Mouse (Mus musculus): Measurements from ENCODE around the gene Brd3os. TPM values are rescaled to one million over a fixed set of nuclear protein-coding genes. Genes with fewer than 3 reads are reported as not detected.

The Brd3os gene
- polyA plus RNA-seq, 1 experiment from 2014 or later: 3.6 TPM

GRCm38 (mm10) chr2:27406928-27407327 is 35.2 kb upstream of the Brd3os start:
- ATAC-seq (replicated peaks; ENCODE audit: extremely low read depth, insufficient read depth, low FRiP score): no peak
- H3K4me3 ChIP-seq (ENCODE audit: low read length): no peak overlapping the region
- H3K4me2 ChIP-seq (ENCODE audit: low read depth, low read length): no peak overlapping the region
- peaks cover 6% of the 10 kb centered on the region for H3K4me1 ChIP-seq (ENCODE audit: control insufficient read depth, insufficient read depth, low read length)
- H3K36me3 ChIP-seq (ENCODE audit: control insufficient read depth, insufficient read depth): no peaks in the 10 kb centered on the region
- 64% methylated on average over 5 of the region's 5 CpGs for WGBS
- no peaks in the 10 kb centered on the region for H3K27me3 ChIP-seq (ENCODE audit: control insufficient read depth, insufficient read depth, low read length)
- no peak overlapping the region for H3K9ac ChIP-seq (ENCODE audit: low read length)
- no peak overlapping the region for H3K27ac ChIP-seq (ENCODE audit: low read length)
- H3K9me3 ChIP-seq (replicated peaks; ENCODE audit: control insufficient read depth, low read length): no peaks in the 10 kb centered on the region

GRCm38 (mm10) chr2:27408194-27408593 is 33.9 kb upstream of the Brd3os start:
- 59% methylated on average over 3 of the region's 3 CpGs for WGBS

GRCm38 (mm10) chr2:27410518-27411140 is 31.5 kb upstream of the Brd3os start:
- ATAC-seq (replicated peaks; ENCODE audit: extremely low read depth, insufficient read depth, low FRiP score): no peak
- no peaks in the 10 kb centered on the region for H3K27me3 ChIP-seq (ENCODE audit: control insufficient read depth, insufficient read depth, low read length)
- no peak overlapping the region for H3K4me2 ChIP-seq (ENCODE audit: low read depth, low read length)
- H3K27ac ChIP-seq (ENCODE audit: low read length): no peak overlapping the region
- no peak overlapping the region for H3K9ac ChIP-seq (ENCODE audit: low read length)
- H3K9me3 ChIP-seq (replicated peaks; ENCODE audit: control insufficient read depth, low read length): no peaks in the 10 kb centered on the region
- peaks cover 30% of the 10 kb centered on the region for H3K4me1 ChIP-seq (ENCODE audit: control insufficient read depth, insufficient read depth, low read length)
- 84% methylated on average over 6 of the region's 6 CpGs for WGBS
- no peak overlapping the region for H3K4me3 ChIP-seq (ENCODE audit: low read length)
- H3K36me3 ChIP-seq (ENCODE audit: control insufficient read depth, insufficient read depth): no peaks in the 10 kb centered on the region

More at GRCm38 (mm10) chr2:27408194-27408593, 33.9 kb upstream of the Brd3os start:
- H3K4me2 ChIP-seq (ENCODE audit: low read depth, low read length): no peak overlapping the region
- ATAC-seq (replicated peaks; ENCODE audit: extremely low read depth, insufficient read depth, low FRiP score): no peak
- H3K27me3 ChIP-seq (ENCODE audit: control insufficient read depth, insufficient read depth, low read length): no peaks in the 10 kb centered on the region
- H3K9me3 ChIP-seq (replicated peaks; ENCODE audit: control insufficient read depth, low read length): no peaks in the 10 kb centered on the region
- H3K9ac ChIP-seq (ENCODE audit: low read length): no peak overlapping the region
- no peak overlapping the region for H3K4me3 ChIP-seq (ENCODE audit: low read length)
- H3K27ac ChIP-seq (ENCODE audit: low read length): no peak overlapping the region
- peaks cover 11% of the 10 kb centered on the region for H3K4me1 ChIP-seq (ENCODE audit: control insufficient read depth, insufficient read depth, low read length)
- H3K36me3 ChIP-seq (ENCODE audit: control insufficient read depth, insufficient read depth): no peaks in the 10 kb centered on the region

GRCm38 (mm10) chr2:27411688-27412174 is 30.4 kb upstream of the Brd3os start:
- peak; percentile 58; the same call in 1 of the 2 replicates for ATAC-seq (replicated peaks; ENCODE audit: extremely low read depth, insufficient read depth, low FRiP score)
- H3K36me3 ChIP-seq (ENCODE audit: control insufficient read depth, insufficient read depth): no peaks in the 10 kb centered on the region
- no peaks in the 10 kb centered on the region for H3K9me3 ChIP-seq (replicated peaks; ENCODE audit: control insufficient read depth, low read length)
- peak overlapping the region; percentile 6; the same call in 1 of the 2 replicates for H3K27ac ChIP-seq (ENCODE audit: low read length)
- peaks cover 39% of the 10 kb centered on the region for H3K4me1 ChIP-seq (ENCODE audit: control insufficient read depth, insufficient read depth, low read length)
- no peak overlapping the region for H3K9ac ChIP-seq (ENCODE audit: low read length)
- no peak overlapping the region for H3K4me3 ChIP-seq (ENCODE audit: low read length)
- 44% methylated on average over 8 of the region's 8 CpGs for WGBS
- no peaks in the 10 kb centered on the region for H3K27me3 ChIP-seq (ENCODE audit: control insufficient read depth, insufficient read depth, low read length)
- H3K4me2 ChIP-seq (ENCODE audit: low read depth, low read length): no peak overlapping the region

GRCm38 (mm10) chr2:27412245-27412800 is 29.8 kb upstream of the Brd3os start:
- H3K4me3 ChIP-seq (ENCODE audit: low read length): no peak overlapping the region
- 48% methylated on average over 7 of the region's 7 CpGs for WGBS
- peaks cover 45% of the 10 kb centered on the region for H3K4me1 ChIP-seq (ENCODE audit: control insufficient read depth, insufficient read depth, low read length)
- no peaks in the 10 kb centered on the region for H3K36me3 ChIP-seq (ENCODE audit: control insufficient read depth, insufficient read depth)
- H3K27me3 ChIP-seq (ENCODE audit: control insufficient read depth, insufficient read depth, low read length): no peaks in the 10 kb centered on the region
- no peak overlapping the region for H3K4me2 ChIP-seq (ENCODE audit: low read depth, low read length)
- no peak overlapping the region for H3K9ac ChIP-seq (ENCODE audit: low read length)
- H3K27ac ChIP-seq (ENCODE audit: low read length): peak overlapping the region; percentile 6; the same call in 1 of the 2 replicates
- H3K9me3 ChIP-seq (replicated peaks; ENCODE audit: control insufficient read depth, low read length): no peaks in the 10 kb centered on the region
- ATAC-seq (replicated peaks; ENCODE audit: extremely low read depth, insufficient read depth, low FRiP score): no peak

- no peak overlapping the region for H3K4me3 ChIP-seq (ENCODE audit: low read length)
- no peaks in the 10 kb centered on the region for H3K36me3 ChIP-seq (ENCODE audit: control insufficient read depth, insufficient read depth)
- no peaks in the 10 kb centered on the region for H3K9me3 ChIP-seq (replicated peaks; ENCODE audit: control insufficient read depth, low read length)
- H3K4me1 ChIP-seq (ENCODE audit: control insufficient read depth, insufficient read depth, low read length): peaks cover 57% of the 10 kb centered on the region
- H3K4me2 ChIP-seq (ENCODE audit: low read depth, low read length): no peak overlapping the region
- no peak overlapping the region for H3K27ac ChIP-seq (ENCODE audit: low read length)
- no peaks in the 10 kb centered on the region for H3K27me3 ChIP-seq (ENCODE audit: control insufficient read depth, insufficient read depth, low read length)
- ATAC-seq (replicated peaks; ENCODE audit: extremely low read depth, insufficient read depth, low FRiP score): no peak
- 71% methylated on average over 2 of the region's 2 CpGs for WGBS
- no peak overlapping the region for H3K9ac ChIP-seq (ENCODE audit: low read length)
Measured at GRCm38 (mm10) chr2:27413582-27413935, 28.6 kb upstream of the Brd3os start.

- no peaks in the 10 kb centered on the region for H3K36me3 ChIP-seq (ENCODE audit: control insufficient read depth, insufficient read depth)
- peak overlapping the region; percentile 16; the same call in 1 of the 2 replicates for H3K9ac ChIP-seq (ENCODE audit: low read length)
- 25% methylated on average over 16 of the region's 16 CpGs for WGBS
- H3K9me3 ChIP-seq (replicated peaks; ENCODE audit: control insufficient read depth, low read length): no peaks in the 10 kb centered on the region
- no peaks in the 10 kb centered on the region for H3K27me3 ChIP-seq (ENCODE audit: control insufficient read depth, insufficient read depth, low read length)
- H3K4me3 ChIP-seq (ENCODE audit: low read length): no peak overlapping the region
- ATAC-seq (replicated peaks; ENCODE audit: extremely low read depth, insufficient read depth, low FRiP score): no peak
- peak overlapping the region; percentile 18; the same call in 1 of the 2 replicates for H3K27ac ChIP-seq (ENCODE audit: low read length)
- peak overlapping the region; percentile 21; the same call in 1 of the 2 replicates for H3K4me2 ChIP-seq (ENCODE audit: low read depth, low read length)
- peaks cover 61% of the 10 kb centered on the region for H3K4me1 ChIP-seq (ENCODE audit: control insufficient read depth, insufficient read depth, low read length)
Measured at GRCm38 (mm10) chr2:27413936-27414657, 28.0 kb upstream of the Brd3os start.

GRCm38 (mm10) chr2:27415060-27415783 is 26.9 kb upstream of the Brd3os start:
- H3K27me3 ChIP-seq (ENCODE audit: control insufficient read depth, insufficient read depth, low read length): no peaks in the 10 kb centered on the region
- no peak for ATAC-seq (replicated peaks; ENCODE audit: extremely low read depth, insufficient read depth, low FRiP score)
- H3K4me2 ChIP-seq (ENCODE audit: low read depth, low read length): no peak overlapping the region
- H3K36me3 ChIP-seq (ENCODE audit: control insufficient read depth, insufficient read depth): no peaks in the 10 kb centered on the region
- no peak overlapping the region for H3K4me3 ChIP-seq (ENCODE audit: low read length)
- H3K9me3 ChIP-seq (replicated peaks; ENCODE audit: control insufficient read depth, low read length): no peaks in the 10 kb centered on the region
- peaks cover 67% of the 10 kb centered on the region for H3K4me1 ChIP-seq (ENCODE audit: control insufficient read depth, insufficient read depth, low read length)
- no peak overlapping the region for H3K27ac ChIP-seq (ENCODE audit: low read length)
- WGBS: 72% methylated on average over 11 of the region's 11 CpGs
- no peak overlapping the region for H3K9ac ChIP-seq (ENCODE audit: low read length)
